Comparison of ENCODE assay signal across 23 mouse cellular contexts in genomic region chr1:119163846-119164245, GRCm38 (mm10).
DNase-seq lines count a peak whose midpoint lies in the region; ATAC-seq and TF ChIP-seq lines count a peak whose summit lies in the region.
"Had no signal": no experiment of that assay in that cellular context is flagged by ENCODE, and none has a peak within 500 bp of the region (broad histone marks: within the 10 kb centered on the region; RNA-seq: fewer than 3 reads in every experiment).

No protein-coding gene starts in this region.

- no peak for TF ChIP-seq CTCF in kidney, adult 2 months (conservative IDR thresholded peaks at IDR 0.05; ENCODE audit: insufficient read depth, insufficient read length, low read depth, low read length)

- H3K27me3 ChIP-seq in kidney, adult 2 months (replicated peaks; ENCODE audit: control insufficient read depth, insufficient read depth, low read length) = no peaks in the 10 kb centered on the region
- no peaks in the 10 kb centered on the region for H3K27me3 ChIP-seq in kidney, embryonic 16.5 days (ENCODE audit: insufficient read depth, low read length)
- H3K27me3 ChIP-seq in limb, embryonic 10.5 days (ENCODE audit: low read depth, poor library complexity, severe bottlenecking) = no peaks in the 10 kb centered on the region
- H3K27me3 ChIP-seq: forebrain, embryonic 15.5 days; heart, embryonic 13.5 days; limb, embryonic 12.5 days; liver, embryonic 15.5 days; neural tube, embryonic 12.5 days had no signal

- no peaks in the 10 kb centered on the region for H3K4me1 ChIP-seq in kidney, adult 2 months (ENCODE audit: control insufficient read depth, insufficient read depth, low read length)
- no peaks in the 10 kb centered on the region for H3K4me1 ChIP-seq in kidney, embryonic 16.5 days (ENCODE audit: insufficient read depth, low read length)
- H3K4me1 ChIP-seq in limb, embryonic 10.5 days = no peaks in the 10 kb centered on the region
- H3K4me1 ChIP-seq: forebrain, embryonic 15.5 days; heart, embryonic 13.5 days; limb, embryonic 12.5 days; liver, embryonic 15.5 days; neural tube, embryonic 12.5 days had no signal

- no peak overlapping the region for H3K9ac ChIP-seq in kidney, embryonic 16.5 days (replicated peaks; ENCODE audit: low read length)
- H3K9ac ChIP-seq: forebrain, embryonic 15.5 days; heart, embryonic 13.5 days; limb, embryonic 12.5 days; liver, embryonic 15.5 days; neural tube, embryonic 12.5 days had no signal

- H3K4me3 ChIP-seq in kidney, adult 2 months (ENCODE audit: insufficient read depth, low read depth, low read length) = no peak overlapping the region
- H3K4me3 ChIP-seq in kidney, embryonic 16.5 days (ENCODE audit: low read length) = no peak overlapping the region
- no peak overlapping the region for H3K4me3 ChIP-seq in limb, embryonic 10.5 days
- H3K4me3 ChIP-seq: forebrain, embryonic 15.5 days; heart, embryonic 13.5 days; layer of hippocampus, adult 2 months; limb, embryonic 12.5 days; liver, embryonic 15.5 days; neural tube, embryonic 12.5 days had no signal

- no peak overlapping the region for H3K27ac ChIP-seq in kidney, adult 2 months (ENCODE audit: insufficient read depth, low read depth, low read length)
- H3K27ac ChIP-seq in kidney, embryonic 16.5 days (ENCODE audit: low read length) = no peak overlapping the region
- no peak overlapping the region for H3K27ac ChIP-seq in limb, embryonic 10.5 days
- H3K27ac ChIP-seq: forebrain, embryonic 15.5 days; heart, embryonic 13.5 days; hindbrain, postnatal 0 days; layer of hippocampus, adult 2 months; limb, embryonic 12.5 days; liver, embryonic 15.5 days; neural tube, embryonic 12.5 days had no signal

- no peak overlapping the region for H3K4me2 ChIP-seq in kidney, embryonic 16.5 days (replicated peaks; ENCODE audit: low read depth, low read length)
- H3K4me2 ChIP-seq: forebrain, embryonic 15.5 days; heart, embryonic 13.5 days; limb, embryonic 12.5 days; liver, embryonic 15.5 days; neural tube, embryonic 12.5 days had no signal

- no peaks in the 10 kb centered on the region for H3K9me3 ChIP-seq in kidney, embryonic 16.5 days (ENCODE audit: low read length)
- H3K9me3 ChIP-seq in limb, embryonic 10.5 days (replicated peaks) = no peaks in the 10 kb centered on the region
- H3K9me3 ChIP-seq: forebrain, embryonic 15.5 days; heart, embryonic 13.5 days; limb, embryonic 12.5 days; liver, embryonic 15.5 days; neural tube, embryonic 12.5 days had no signal

- ATAC-seq in kidney, embryonic 16.5 days (ENCODE audit: low FRiP score, low TSS enrichment) = no peak
- ATAC-seq: CD4-positive, CD25-positive, alpha-beta regulatory T cell, adult 4 months; forebrain, embryonic 15.5 days; hindbrain, postnatal 0 days; intestine, embryonic 16.5 days had no signal

- TF ChIP-seq POLR2A in kidney, adult 2 months (IDR thresholded peaks at IDR 0.05; ENCODE audit: low read depth, low read length) = no peak

- peak; percentile 8 to 37 for DNase-seq in adrenal gland, postnatal 36 days
- DNase-seq in adrenal gland, postnatal 4 days (ENCODE audit: low spot score in 2 of 2) = no peak
- peak; percentile 66 for DNase-seq in kidney, adult 2 months
- peak; percentile 5 to 7 for DNase-seq in lung, adult 18-20 months
- no peak for DNase-seq in lung, postnatal 4 days
- peak; percentile 75 for DNase-seq in adipocyte (ENCODE audit: low spot score)
- DNase-seq in limb, embryonic 10.5 days (ENCODE audit: low spot score) = no peak
- DNase-seq: cerebellum, adult 8-10 months; cerebellum, postnatal 36 days; gastrocnemius, postnatal 14 days; heart, postnatal 14 days; midbrain, embryonic 14.5 days; right cerebral cortex, postnatal 14 days had no signal

- no peaks in the 10 kb centered on the region for H3K36me3 ChIP-seq in kidney, adult 2 months (ENCODE audit: control insufficient read depth, insufficient read depth, low read length)
- no peaks in the 10 kb centered on the region for H3K36me3 ChIP-seq in kidney, embryonic 16.5 days (ENCODE audit: insufficient read depth, low read length)
- no peaks in the 10 kb centered on the region for H3K36me3 ChIP-seq in limb, embryonic 10.5 days
- H3K36me3 ChIP-seq: forebrain, embryonic 15.5 days; heart, embryonic 13.5 days; limb, embryonic 12.5 days; liver, embryonic 15.5 days; neural tube, embryonic 12.5 days had no signal

Comparison
In these comparisons a context has a peak if more than half of its experiments do, and no peak if none do; other contexts are left out.
1. DNase-seq: peak in adrenal gland, postnatal 36 days (2 of 2), kidney, adult 2 months (single experiment), lung, adult 18-20 months (2 of 2) and adipocyte (single experiment); none in adrenal gland, postnatal 4 days (0 of 2), lung, postnatal 4 days (0 of 2) and limb, embryonic 10.5 days (single experiment).